18 mouse cellular contexts compared by ENCODE assay signal in the genomic region with DNA sequence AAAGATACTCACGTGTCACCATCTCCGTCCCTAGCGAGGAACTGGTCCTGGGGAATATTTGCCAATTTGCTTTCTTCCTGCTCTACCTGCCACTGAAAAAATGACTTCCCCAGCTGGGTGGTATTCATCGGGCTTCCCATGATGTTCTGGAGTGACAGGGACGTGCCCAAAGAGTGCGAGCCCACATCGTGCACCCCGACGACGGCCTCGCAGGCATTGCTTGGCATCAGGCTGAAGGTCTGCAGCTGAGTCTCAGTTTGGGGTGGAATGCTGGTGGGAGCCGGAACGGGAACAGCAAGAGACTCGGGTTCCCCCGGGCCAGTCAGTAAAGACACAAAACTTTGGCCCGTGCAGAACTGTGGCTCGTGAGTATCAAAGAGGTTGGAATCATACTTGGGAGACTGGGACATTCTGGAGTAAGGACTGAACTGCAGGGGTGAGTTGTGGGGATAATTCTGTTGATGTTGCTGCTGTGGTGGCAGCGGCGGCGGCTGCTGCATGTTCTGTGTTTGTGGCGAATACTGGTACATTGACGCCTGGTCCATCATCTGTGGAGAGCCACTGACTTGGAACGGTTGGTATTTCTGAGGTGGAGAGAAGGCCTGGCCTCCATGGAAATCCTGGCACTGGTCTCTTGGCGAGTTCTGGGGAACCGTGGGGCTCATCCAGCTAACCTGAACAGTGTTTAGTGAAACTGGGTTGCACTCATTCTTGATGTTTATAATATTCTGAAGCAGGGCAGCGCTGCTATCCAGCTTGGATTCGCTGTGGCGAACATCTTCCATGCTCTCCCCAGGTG. TPM values are rescaled to one million over a fixed set of nuclear protein-coding genes. Genes with fewer than 3 reads are reported as not detected.
DNase-seq lines count a peak whose midpoint lies in the region; ATAC-seq and TF ChIP-seq lines count a peak whose summit lies in the region.
"Had no signal": no experiment of that assay in that cellular context is flagged by ENCODE, and none has a peak within 500 bp of the region (broad histone marks: within the 10 kb centered on the region; RNA-seq: fewer than 3 reads in every experiment).

No protein-coding gene starts in this region.

- no peak for ATAC-seq in kidney, embryonic 15.5 days (replicated peaks; ENCODE audit: low FRiP score)
- no peak for ATAC-seq in G1E (ENCODE audit: extremely low read depth, insufficient number of reproducible peaks, low FRiP score, poor library complexity, severe bottlenecking)
- ATAC-seq: forebrain, embryonic 15.5 days; hindbrain, postnatal 0 days; midbrain, embryonic 13.5 days had no signal

- no peak overlapping the region for H3K27ac ChIP-seq in kidney, embryonic 15.5 days
- H3K27ac ChIP-seq: forebrain, embryonic 15.5 days; hindbrain, postnatal 0 days; liver, embryonic 13.5 days; midbrain, embryonic 13.5 days had no signal

- no peaks in the 10 kb centered on the region for H3K27me3 ChIP-seq in kidney, embryonic 15.5 days
- no peaks in the 10 kb centered on the region for H3K27me3 ChIP-seq in G1E (ENCODE audit: insufficient read depth, low read length)
- H3K27me3 ChIP-seq: forebrain, embryonic 15.5 days; heart, embryonic 13.5 days had no signal

- peak; percentile 15 for DNase-seq in kidney, postnatal 10 days
- DNase-seq in 3134 (ENCODE audit: extremely low read depth, insufficient read length, low spot score), result peak; percentile 22
- no peak for DNase-seq in G1E (ENCODE audit: low spot score)
- peak; percentile 24 for DNase-seq in naive thymus-derived CD4-positive, alpha-beta T cell, adult 2 months (ENCODE audit: low read depth)
- no peak for DNase-seq in Muller cell, postnatal 12 days (ENCODE audit: inconsistent ontology term)
- DNase-seq in adrenal gland, postnatal 4 days (ENCODE audit: low spot score in 2 of 2), result no peak
- DNase-seq: adrenal gland, postnatal 10 days; cerebellum, adult 11-12 months; cerebellum, postnatal 36 days; left cerebral cortex, postnatal 4 days; liver, embryonic 13.5 days; lung, postnatal 4 days had no signal

- no peak for TF ChIP-seq CTCF in G1E (IDR thresholded peaks at IDR 0.05; ENCODE audit: low read depth, low read length)

- no peak overlapping the region for H3K4me3 ChIP-seq in kidney, embryonic 15.5 days (replicated peaks)
- peak overlapping the region; percentile 33; the same call in 1 of the 2 replicates for H3K4me3 ChIP-seq in G1E (ENCODE audit: low read depth, low read length)
- H3K4me3 ChIP-seq: erythroblast, embryonic 14.5 days; forebrain, embryonic 15.5 days; liver, embryonic 13.5 days; midbrain, embryonic 13.5 days had no signal

- H3K9ac ChIP-seq in kidney, embryonic 15.5 days, result no peak overlapping the region
- H3K9ac ChIP-seq: forebrain, embryonic 15.5 days; liver, embryonic 13.5 days; midbrain, embryonic 13.5 days had no signal

- peaks cover 30% of the 10 kb centered on the region for H3K4me1 ChIP-seq in kidney, embryonic 15.5 days
- peaks cover 35% of the 10 kb centered on the region for H3K4me1 ChIP-seq in G1E (ENCODE audit: insufficient read depth, low read depth, low read length)

- H3K9me3 ChIP-seq in kidney, embryonic 15.5 days (replicated peaks), result no peaks in the 10 kb centered on the region
- H3K9me3 ChIP-seq in G1E (replicated peaks), result no peaks in the 10 kb centered on the region
- H3K9me3 ChIP-seq: forebrain, embryonic 15.5 days; heart, embryonic 13.5 days; liver, embryonic 13.5 days; midbrain, embryonic 13.5 days had no signal

- 92% methylated on average over 28 of the region's 28 CpGs for WGBS in kidney, embryonic 15.5 days

- peaks cover 56% of the 10 kb centered on the region for H3K36me3 ChIP-seq in kidney, embryonic 15.5 days
- peaks cover 59% of the 10 kb centered on the region for H3K36me3 ChIP-seq in G1E (replicated peaks)

- no peak overlapping the region for H3K4me2 ChIP-seq in kidney, embryonic 15.5 days
- H3K4me2 ChIP-seq: forebrain, embryonic 15.5 days; liver, embryonic 13.5 days; midbrain, embryonic 13.5 days had no signal

RNA-seq across cellular contexts. Expression of a gene that starts 20.8 kb away (rescaled TPM):
- polyA plus RNA-seq in kidney, embryonic 15.5 days (2015; fragmentation: Nextera tagmentation; extraction: Ambion mirVana), result 3.8 and 4.3 TPM in 2 replicates
- total RNA-seq in G1E (2014; fragmentation: Nextera tagmentation) (5.5 and 5.7 TPM in 2 replicates), G1E (2017) (5.1 and 5.5 TPM in 2 replicates)
- 0.74 and 0.92 TPM in 2 replicates for polyA plus RNA-seq in G1E (2012)
- total RNA-seq in adrenal gland, postnatal 4 days (2021), result 1 to 10 TPM; 6.8 to 7.4 TPM

Comparison
In these comparisons a context has a peak if more than half of its experiments do, and no peak if none do; other contexts are left out.
1. DNase-seq: peak in kidney, postnatal 10 days (single experiment), 3134 (single experiment) and naive thymus-derived CD4-positive, alpha-beta T cell, adult 2 months (single experiment); none in G1E (single experiment), Muller cell, postnatal 12 days (single experiment) and adrenal gland, postnatal 4 days (0 of 2).